ENCODE assay signal across 9 mouse cellular contexts in the genomic region with DNA sequence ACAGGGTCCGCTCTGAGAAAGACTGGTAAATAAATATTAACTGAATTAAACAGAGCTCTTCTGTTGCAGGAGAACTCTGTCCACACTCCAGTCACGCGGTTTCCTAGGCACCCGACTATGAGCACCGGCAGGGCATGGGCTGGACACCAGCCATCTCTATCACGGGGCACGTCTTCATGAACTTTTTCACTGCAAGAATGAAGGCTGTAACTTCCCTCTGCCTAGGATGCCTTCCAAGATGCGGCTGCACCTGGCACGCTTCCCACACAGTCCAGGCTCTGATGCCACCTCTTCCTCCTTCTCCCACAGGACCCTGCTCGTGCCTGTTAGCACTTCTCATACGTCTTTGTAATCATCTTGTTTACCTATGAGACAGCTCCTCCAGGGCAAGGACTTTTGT. TPM values are rescaled to one million over a fixed set of nuclear protein-coding genes. Genes with fewer than 3 reads are reported as not detected.
A peak's percentile ranks its signal among the peaks of the same experiment; 100 is the strongest.
DNase-seq lines count a peak whose midpoint lies in the region; ATAC-seq and TF ChIP-seq lines count a peak whose summit lies in the region.
"Had no signal": no experiment of that assay in that cellular context is flagged by ENCODE, and none has a peak within 500 bp of the region (broad histone marks: within the 10 kb centered on the region; RNA-seq: fewer than 3 reads in every experiment).

No protein-coding gene starts in this region.

- peaks cover 8% of the 10 kb centered on the region for H3K36me3 ChIP-seq in forebrain, embryonic 13.5 days (ENCODE audit: poor library complexity, severe bottlenecking)
- peaks cover 5% of the 10 kb centered on the region for H3K36me3 ChIP-seq in forebrain, embryonic 10.5 days (replicated peaks)
- H3K36me3 ChIP-seq in embryonic facial prominence, embryonic 15.5 days = no peaks in the 10 kb centered on the region
- no peaks in the 10 kb centered on the region for H3K36me3 ChIP-seq in hindbrain, postnatal 0 days (ENCODE audit: insufficient read depth, low read length)

- H3K4me2 ChIP-seq in forebrain, embryonic 13.5 days = 0 out of 2 replicates have a peak overlapping the region, but pooled peaks have one; percentile 13
- H3K4me2 ChIP-seq in embryonic facial prominence, embryonic 15.5 days (replicated peaks) = no peak overlapping the region
- peak overlapping the region; percentile 11; the same call in 1 of the 2 replicates for H3K4me2 ChIP-seq in hindbrain, postnatal 0 days (ENCODE audit: low read depth, low read length)
- H3K4me2 ChIP-seq: limb, embryonic 13.5 days had no signal

- peak; percentile 50; the same call in 1 of the 2 replicates for ATAC-seq in forebrain, embryonic 13.5 days
- no peak for ATAC-seq in embryonic facial prominence, embryonic 15.5 days (ENCODE audit: insufficient number of reproducible peaks, low FRiP score, low TSS enrichment, low read depth)
- ATAC-seq in hindbrain, postnatal 0 days = peak; percentile 57
- no peak for ATAC-seq in megakaryocyte-erythroid progenitor cell, adult 5-6 weeks (replicated peaks; ENCODE audit: low FRiP score, low TSS enrichment, poor library complexity, severe bottlenecking)

- H3K27ac ChIP-seq in forebrain, embryonic 13.5 days = no peak overlapping the region
- no peak overlapping the region for H3K27ac ChIP-seq in forebrain, embryonic 10.5 days
- 0 out of 2 replicates have a peak overlapping the region, but pooled peaks have one; percentile 3 for H3K27ac ChIP-seq in embryonic facial prominence, embryonic 15.5 days (replicated peaks)
- peak overlapping the region; percentile 56 for H3K27ac ChIP-seq in hindbrain, postnatal 0 days
- H3K27ac ChIP-seq: limb, embryonic 13.5 days had no signal

- DNase-seq in forebrain, embryonic 10.5 days (ENCODE audit: extremely low spot score, low spot score) = no peak
- peak; percentile 32 for DNase-seq in MN1 (ENCODE audit: low spot score)
- peak; percentile 71 for DNase-seq in hindbrain, postnatal 0 days (ENCODE audit: low spot score)
- DNase-seq in lung, postnatal 25 days (ENCODE audit: low spot score) = peak; percentile 70
- no peak for DNase-seq in spleen, postnatal 36 days (ENCODE audit: low spot score in 2 of 2)

- no peaks in the 10 kb centered on the region for H3K27me3 ChIP-seq in forebrain, embryonic 13.5 days
- no peaks in the 10 kb centered on the region for H3K27me3 ChIP-seq in forebrain, embryonic 10.5 days (ENCODE audit: poor library complexity, severe bottlenecking)
- H3K27me3 ChIP-seq in embryonic facial prominence, embryonic 15.5 days = no peaks in the 10 kb centered on the region
- H3K27me3 ChIP-seq in hindbrain, postnatal 0 days (ENCODE audit: insufficient read depth, low read length) = no peaks in the 10 kb centered on the region
- H3K27me3 ChIP-seq: limb, embryonic 13.5 days had no signal

- H3K4me1 ChIP-seq in forebrain, embryonic 13.5 days = peaks cover 46% of the 10 kb centered on the region
- H3K4me1 ChIP-seq in forebrain, embryonic 10.5 days = peaks cover 31% of the 10 kb centered on the region
- peaks cover 24% of the 10 kb centered on the region for H3K4me1 ChIP-seq in embryonic facial prominence, embryonic 15.5 days
- H3K4me1 ChIP-seq in hindbrain, postnatal 0 days (ENCODE audit: insufficient read depth, low read length) = peaks cover 37% of the 10 kb centered on the region

- H3K4me3 ChIP-seq in forebrain, embryonic 13.5 days = no peak overlapping the region
- no peak overlapping the region for H3K4me3 ChIP-seq in forebrain, embryonic 10.5 days
- H3K4me3 ChIP-seq in embryonic facial prominence, embryonic 15.5 days (replicated peaks) = no peak overlapping the region
- no peak overlapping the region for H3K4me3 ChIP-seq in hindbrain, postnatal 0 days (ENCODE audit: low read length)
- H3K4me3 ChIP-seq: limb, embryonic 13.5 days had no signal

- WGBS in forebrain, embryonic 13.5 days = 69% methylated on average over 11 of the region's 11 CpGs
- WGBS in forebrain, embryonic 10.5 days = 93% methylated on average over 11 of the region's 11 CpGs
- WGBS in embryonic facial prominence, embryonic 15.5 days = 59% methylated on average over 11 of the region's 11 CpGs
- WGBS in hindbrain, postnatal 0 days = 29% methylated on average over 11 of the region's 11 CpGs

- TF ChIP-seq CTCF in hindbrain, postnatal 0 days (IDR thresholded peaks at IDR 0.05; ENCODE audit: low read depth) = no peak

- peaks cover 5% of the 10 kb centered on the region; the same call in 1 of the 2 replicates for H3K9me3 ChIP-seq in forebrain, embryonic 13.5 days (replicated peaks)
- H3K9me3 ChIP-seq in forebrain, embryonic 10.5 days = 0 out of 2 replicates have a peak, but pooled peaks cover 5% of the 10 kb centered on the region
- 0 out of 2 replicates have a peak, but pooled peaks cover 6% of the 10 kb centered on the region for H3K9me3 ChIP-seq in embryonic facial prominence, embryonic 15.5 days (replicated peaks)
- H3K9me3 ChIP-seq in hindbrain, postnatal 0 days (ENCODE audit: low read length) = no peaks in the 10 kb centered on the region

- no peak overlapping the region for H3K9ac ChIP-seq in forebrain, embryonic 13.5 days
- no peak overlapping the region for H3K9ac ChIP-seq in embryonic facial prominence, embryonic 15.5 days
- H3K9ac ChIP-seq in hindbrain, postnatal 0 days (replicated peaks; ENCODE audit: low read length) = no peak overlapping the region
- H3K9ac ChIP-seq: limb, embryonic 13.5 days had no signal

RNA-seq across cellular contexts. Expression of gene Sorbs1, which starts 26.0 kb away (rescaled TPM):
- polyA plus RNA-seq in forebrain, embryonic 13.5 days (2015; fragmentation: Nextera tagmentation; extraction: Ambion mirVana) = 84.1 and 84.9 TPM in 2 replicates
- polyA plus RNA-seq in forebrain, embryonic 10.5 days (2016; fragmentation: Nextera tagmentation; extraction: Ambion mirVana) = 36.3 and 39.0 TPM in 2 replicates
- polyA plus RNA-seq in embryonic facial prominence, embryonic 15.5 days (2015; fragmentation: Nextera tagmentation; extraction: Ambion mirVana) = 54.0 and 55.6 TPM in 2 replicates
- total RNA-seq in hindbrain, postnatal 0 days (2014; rRNA removed) = 52.4 and 64.2 TPM in 2 replicates
- 70.4 and 79.2 TPM in 2 replicates for polyA plus RNA-seq in hindbrain, postnatal 0 days (2015; fragmentation: Nextera tagmentation; extraction: Ambion mirVana)
- total RNA-seq in megakaryocyte-erythroid progenitor cell, adult 5-6 weeks (2014; fragmentation: Nextera tagmentation) = 13.9 and 33.6 TPM in 2 replicates
- 12.3 and 30.4 TPM in 2 replicates for total RNA-seq in megakaryocyte-erythroid progenitor cell, adult 5-6 weeks (2017)

Comparison
In these comparisons a context has a peak if more than half of its experiments do, and no peak if none do; other contexts are left out.
1. ATAC-seq: peak in forebrain, embryonic 13.5 days (single experiment) and hindbrain, postnatal 0 days (single experiment); none in embryonic facial prominence, embryonic 15.5 days (single experiment) and megakaryocyte-erythroid progenitor cell, adult 5-6 weeks (single experiment).
2. H3K27ac ChIP-seq: peak in embryonic facial prominence, embryonic 15.5 days (single experiment) and hindbrain, postnatal 0 days (single experiment); none in forebrain, embryonic 13.5 days (single experiment) and forebrain, embryonic 10.5 days (single experiment).
3. DNase-seq: peak in MN1 (single experiment), hindbrain, postnatal 0 days (single experiment) and lung, postnatal 25 days (single experiment); none in forebrain, embryonic 10.5 days (single experiment) and spleen, postnatal 36 days (0 of 2).